Mouse (Mus musculus) T-cell, adult 2 months (primary cell): ENCODE results near the gene Sin3b.
"Not testable (repeated sequence)": the region's sequence is repeated elsewhere in the genome, so short reads cannot be mapped to it uniquely, and the experiment has no call there.

ENCODE experiments used
- DNase-seq: peaks from one replicate; pipeline ENCODE4 v3.0.0; 2022; ENCODE audit warnings: low spot score

The Sin3b gene

DNA sequence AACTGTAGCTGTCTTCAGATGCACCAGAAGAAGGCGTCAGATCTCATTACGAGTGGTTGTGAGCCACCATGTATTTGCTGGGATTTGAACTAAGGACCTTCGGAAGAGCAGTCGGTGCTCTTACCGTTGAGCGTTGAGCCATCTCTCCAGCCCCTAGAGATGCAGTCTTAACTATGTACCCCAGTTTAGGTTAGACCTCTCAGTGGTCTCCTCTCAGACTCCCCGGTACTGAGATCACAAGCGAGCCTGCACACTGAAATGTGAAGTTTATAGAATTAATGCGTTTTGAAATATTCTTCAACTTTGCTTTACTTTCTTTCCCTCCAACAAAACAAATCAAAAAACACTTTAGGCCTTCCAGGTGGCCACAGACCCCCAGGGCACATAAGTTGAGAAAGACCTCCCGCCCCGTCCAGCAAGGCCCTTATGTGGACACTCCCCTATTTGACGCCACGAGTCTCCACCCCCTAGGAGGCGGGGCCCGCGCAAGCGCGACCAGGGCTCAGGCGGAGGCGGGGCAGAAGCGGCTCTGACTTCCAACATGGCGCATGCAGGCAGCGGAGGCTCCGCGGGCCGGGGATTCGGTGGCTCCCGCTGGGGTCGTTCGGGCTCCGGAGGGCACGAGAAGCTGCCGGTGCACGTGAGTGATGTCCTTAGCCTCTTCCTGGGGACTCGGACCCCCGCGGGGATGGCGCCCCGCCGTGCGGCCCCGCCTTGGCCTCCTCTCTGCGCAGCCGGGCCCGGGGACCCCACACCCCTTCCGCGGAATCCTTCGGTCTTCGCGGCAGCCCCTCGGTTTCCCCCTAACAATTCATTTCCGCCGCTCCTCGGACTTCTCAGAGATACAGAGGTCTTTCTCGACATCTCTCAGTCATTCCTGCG lies at the start of gene Sin3b:
Gene Sin3b, plus strand, starts transcription at position 517 of the 882 bp plus-strand sequence.
- DNase-seq: peak; percentile 93

DNA sequence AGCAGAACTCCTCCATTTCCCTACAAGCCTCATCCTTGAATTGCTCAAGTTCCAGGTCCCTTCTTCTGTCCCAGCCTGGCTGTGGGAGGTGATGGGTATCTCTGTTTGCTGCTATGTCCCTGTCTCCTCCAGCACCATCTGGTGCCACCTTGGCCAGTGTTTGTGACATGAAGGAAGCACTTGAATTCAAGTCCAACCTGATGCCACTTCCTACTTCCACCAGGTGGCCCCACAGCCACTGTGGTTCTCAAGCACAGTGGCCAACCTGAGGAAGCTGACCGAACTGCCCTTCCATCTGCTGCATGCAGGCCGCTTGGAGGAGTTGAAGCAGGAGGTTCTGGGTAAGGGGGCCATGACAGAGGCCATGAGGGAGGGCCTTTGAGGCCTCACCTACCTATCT lies 48.9 kb upstream of the Sin3b start:
- no peak for DNase-seq

DNA sequence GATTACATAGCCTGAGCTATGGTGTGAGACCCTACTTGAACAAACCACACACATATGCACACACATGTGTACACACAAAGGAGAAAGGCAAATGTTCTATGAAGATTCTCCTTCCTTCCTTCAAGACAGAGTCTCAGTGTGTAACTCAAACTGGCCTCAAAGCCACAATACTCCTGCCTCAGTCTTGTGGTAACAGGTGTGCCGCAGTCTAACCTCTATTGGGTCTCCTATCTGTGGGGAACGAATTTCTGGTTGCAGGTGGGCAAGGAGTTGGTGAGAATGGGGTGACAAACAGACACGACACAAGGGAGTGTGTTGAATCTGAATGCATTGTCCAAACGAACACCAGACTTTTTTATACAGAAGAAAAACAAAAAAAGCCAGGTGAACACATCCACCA lies 46.6 kb upstream of the Sin3b start:
- DNase-seq: no peak

DNA sequence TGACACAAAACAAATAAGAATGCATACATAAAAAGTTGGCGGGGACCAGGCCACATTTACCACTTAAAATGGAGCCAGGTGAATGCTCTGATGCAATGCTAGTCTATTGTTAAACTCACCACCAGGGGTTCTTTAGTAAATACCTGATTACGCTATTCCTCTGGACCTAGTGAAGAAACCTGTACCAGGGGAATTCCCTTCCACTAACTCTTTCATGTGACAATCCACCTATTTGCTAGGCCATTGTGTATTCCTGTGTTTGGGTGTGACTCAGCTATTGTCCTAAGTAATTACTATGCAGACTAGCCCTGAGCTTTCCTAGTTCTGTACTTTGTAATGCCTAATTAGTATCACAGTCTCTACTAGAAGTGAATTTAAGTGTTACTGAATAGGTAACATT lies 46.2 kb upstream of the Sin3b start:
- not testable (repeated sequence) for DNase-seq

DNA sequence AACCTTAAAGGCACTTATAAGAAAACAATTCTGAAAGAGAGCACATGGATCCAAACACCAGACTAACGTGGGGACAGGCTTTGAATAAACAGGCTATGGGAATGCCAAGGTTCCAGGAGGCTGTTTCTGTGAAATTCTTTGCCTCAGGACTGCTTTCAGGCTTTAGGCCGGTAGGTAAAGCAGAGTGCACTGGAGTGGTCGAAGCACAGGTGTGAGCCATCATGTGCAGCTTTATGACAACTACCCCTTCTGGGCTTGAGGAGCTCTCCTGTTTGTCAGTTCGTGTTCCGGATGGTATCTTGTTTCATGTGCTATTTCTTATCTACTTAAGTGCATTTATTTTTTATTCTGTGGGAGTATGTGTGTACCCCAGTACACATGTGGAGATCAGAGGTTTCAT lies 45.8 kb upstream of the Sin3b start:
- DNase-seq: no peak

DNA sequence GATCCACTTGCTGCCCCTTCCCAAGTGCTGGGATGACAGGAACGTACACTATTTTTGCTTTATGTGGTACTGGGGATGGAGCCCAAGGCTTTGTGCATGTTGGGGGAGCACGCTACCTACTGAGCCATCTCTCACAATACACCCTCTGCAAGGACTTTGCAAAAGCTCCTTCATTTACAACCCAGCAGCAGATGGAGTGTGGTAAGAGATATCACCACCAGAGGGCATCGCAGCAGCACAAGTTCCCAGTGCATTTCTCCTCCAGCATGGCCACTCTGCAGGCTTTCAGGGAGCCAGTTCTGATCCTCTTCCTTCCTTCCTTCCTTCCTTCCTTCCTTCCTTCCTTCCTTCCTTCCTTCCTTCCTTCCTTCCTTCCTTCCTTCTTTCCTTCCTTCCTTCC lies 43.0 kb upstream of the Sin3b start:
- DNase-seq: peak; percentile 39

DNA sequence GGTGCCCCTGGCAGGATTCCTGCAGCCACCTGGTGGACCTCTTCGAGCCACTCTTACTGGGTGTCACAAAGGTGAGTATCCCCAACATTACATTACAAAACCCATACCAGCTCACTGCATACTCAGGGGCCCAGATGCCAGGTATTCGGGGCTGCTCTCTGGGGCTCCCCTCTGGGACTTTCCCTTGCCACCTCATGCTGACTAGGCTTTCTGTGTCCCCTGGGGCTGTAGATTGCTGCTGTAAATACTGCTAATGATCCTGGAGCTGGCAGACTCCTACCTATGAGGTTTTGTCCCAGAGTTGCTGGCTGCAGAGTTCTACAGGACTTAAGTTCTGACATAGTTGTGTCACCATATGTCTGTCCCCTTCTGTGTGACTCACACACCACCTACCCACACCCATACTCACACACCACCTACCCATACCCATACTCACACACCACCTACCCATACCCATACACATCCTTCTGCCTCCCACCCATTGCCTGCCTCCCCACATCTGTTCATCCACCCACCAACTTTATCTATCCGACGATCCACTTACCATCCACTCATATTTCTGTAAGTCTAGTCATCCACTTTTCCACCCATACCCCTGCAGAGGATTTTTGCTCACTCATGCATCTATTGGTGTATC lies 40.9 kb upstream of the Sin3b start:
- DNase-seq: no peak

DNA sequence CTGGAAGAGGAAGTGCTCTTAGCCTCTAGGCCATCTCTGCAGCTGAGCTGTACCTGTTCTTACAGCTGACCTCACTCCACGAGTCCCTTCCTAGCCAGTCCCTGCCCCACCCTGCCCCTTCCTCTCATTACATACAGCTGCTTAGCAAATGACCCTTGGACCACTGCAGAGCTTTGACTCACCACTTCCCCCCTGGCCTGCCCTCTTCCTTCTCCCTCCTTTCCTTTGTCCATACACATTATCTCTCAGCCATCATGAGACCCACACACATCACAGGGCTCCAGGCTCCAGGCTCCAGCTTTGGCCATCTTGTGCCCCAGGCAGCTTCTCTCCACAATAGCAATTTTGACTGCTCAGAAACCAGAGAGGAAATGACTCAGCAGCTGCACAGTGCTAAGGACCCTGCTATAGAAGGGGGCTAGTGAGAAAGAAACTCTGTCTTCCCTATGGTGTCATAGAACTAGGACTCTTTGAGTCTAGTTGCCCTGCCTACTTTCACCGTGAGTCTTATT lies 40.0 kb upstream of the Sin3b start:
- DNase-seq: no peak

DNA sequence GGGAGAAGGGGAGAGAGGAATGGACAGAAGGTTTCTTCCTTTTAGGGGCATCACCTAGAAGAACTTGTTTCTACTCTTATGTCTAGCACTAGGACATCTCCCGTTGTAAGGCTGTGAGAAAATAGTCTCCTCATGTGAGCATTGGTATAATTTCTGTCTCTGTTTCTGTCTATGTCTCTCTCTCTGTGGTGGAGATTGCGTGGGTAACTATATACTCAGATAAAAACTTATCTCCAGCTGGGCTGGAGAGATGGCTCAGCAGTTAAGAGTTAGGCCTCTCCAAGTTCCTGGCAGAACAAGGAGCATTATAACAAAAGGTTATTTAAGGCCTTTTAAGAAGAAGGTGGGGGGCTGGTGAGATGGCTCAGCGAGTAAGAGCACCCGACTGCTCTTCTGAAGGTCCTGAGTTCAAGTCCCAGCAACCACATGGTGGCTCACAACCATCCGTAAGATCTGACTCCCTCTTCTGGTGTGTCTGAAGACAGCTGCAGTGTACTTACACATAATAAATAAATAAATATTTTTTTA lies 39.4 kb upstream of the Sin3b start:
- not testable (repeated sequence) for DNase-seq

DNA sequence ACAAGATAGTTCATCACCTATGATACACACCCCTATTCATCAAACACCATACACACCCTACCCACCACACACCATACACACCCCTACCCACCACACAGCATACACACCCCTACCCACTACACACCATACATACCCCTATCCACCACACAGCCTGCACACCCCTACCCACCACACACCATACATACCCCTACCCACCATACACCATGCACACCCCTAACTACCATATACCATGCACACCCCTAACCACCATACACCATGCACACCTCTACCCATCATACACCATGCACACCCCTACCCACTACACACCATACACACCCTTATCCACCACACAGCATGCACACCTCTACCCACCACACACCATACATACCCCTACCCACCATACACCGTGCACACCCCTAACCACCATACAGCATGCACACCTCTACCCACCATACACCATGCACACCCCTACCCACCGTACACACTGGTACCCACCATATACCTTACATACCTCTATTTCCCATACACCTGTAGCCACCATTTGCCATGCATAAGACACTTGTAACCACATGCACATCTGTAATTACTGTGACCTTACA lies 24.6 kb upstream of the Sin3b start:
- no peak for DNase-seq

DNA sequence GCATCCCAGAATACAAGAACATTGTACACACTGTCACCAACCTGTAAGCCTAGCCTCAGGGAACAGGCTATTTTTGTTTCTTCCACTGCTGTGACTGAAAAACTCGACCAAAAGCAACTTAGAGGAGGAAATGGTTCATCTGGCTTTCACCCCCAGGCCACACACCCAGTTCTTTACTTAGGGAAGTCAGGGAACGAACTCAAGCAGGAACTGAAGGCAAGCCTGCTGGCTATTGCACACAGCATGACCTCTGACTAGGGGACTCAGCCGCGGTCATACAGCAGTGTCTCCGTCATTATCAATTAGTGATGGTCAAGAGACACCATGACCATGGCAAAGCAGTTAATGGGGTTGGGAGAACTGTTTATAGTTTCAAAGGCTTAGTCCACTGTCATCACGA lies 10.5 kb upstream of the Sin3b start:
- no peak for DNase-seq

DNA sequence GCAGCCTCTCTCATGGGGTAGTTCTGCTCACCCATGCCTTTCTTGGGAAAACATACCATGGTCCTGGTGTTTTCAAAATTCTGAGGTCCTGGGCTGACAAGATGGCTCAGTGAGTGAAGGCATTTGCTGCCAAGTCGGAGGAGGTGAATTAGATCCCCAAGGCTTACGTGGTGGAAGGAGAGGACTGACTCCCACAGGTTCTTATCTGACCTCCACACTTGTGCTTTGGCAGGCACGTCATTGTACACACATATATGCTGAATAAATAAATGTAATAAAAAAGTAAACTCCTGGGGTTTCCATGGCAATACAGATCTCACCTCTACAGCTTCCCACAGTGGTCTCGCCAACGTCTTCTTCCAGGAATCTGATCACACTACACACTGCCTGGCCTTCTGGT lies 6.5 kb upstream of the Sin3b start:
- no peak for DNase-seq

DNA sequence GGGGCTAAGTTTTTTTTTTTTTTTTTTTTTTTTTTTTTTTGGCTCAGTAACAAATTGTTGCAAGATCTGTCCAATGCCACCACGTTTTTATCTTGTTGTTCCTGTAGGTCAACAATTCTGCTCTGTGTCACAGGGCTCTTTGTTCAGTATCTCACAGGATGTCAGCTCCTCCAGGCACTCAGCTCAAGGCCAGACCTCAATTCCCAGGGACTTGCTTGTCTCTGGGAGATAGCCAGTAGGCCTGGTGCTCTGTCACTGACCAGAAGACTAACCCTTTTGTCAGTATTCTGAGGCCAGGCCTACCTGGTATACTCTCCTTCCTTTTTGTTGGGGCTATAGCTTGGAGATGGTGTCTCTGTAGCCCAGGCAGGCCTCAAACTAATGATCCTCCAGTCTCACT lies 2.5 kb upstream of the Sin3b start:
- DNase-seq: no peak

DNA sequence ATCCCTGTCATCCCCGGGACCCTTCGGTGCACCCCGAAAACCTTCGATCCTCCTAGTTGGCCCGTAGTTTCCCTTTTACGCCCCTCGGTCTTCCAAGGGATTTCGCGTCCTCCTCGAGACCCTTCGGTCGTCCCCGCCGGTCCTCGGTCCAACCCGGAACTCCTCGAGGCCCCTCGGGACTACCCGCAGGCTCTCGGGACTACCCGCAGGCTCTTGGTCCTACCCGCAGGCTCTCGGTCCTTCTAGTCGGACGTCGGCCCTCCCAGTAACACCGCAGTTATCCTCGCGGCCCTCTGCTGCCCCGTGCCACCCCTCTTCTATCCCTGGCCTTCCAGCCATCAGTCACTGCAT lies 541 bp downstream of the Sin3b start:
- no peak for DNase-seq

DNA sequence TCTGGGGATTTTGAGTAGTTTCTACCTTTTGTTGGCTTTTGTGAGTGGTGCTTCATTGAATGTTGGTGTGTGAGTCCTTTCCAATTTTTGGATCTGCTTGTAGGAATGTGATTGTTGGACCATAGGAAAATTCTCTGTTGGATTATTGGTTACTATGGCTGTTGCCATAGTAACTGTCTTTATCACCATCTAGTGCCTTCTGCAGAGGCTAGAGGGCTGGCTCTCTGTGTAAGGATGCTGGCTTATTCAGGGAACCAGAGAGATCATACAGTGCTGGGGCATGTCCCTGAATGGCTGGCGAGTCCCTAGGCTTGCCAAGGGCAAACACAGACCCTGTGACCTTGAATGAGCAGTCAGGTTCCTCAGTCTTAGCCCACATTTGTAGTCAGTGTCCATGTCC lies 5.6 kb downstream of the Sin3b start:
- no peak for DNase-seq

DNA sequence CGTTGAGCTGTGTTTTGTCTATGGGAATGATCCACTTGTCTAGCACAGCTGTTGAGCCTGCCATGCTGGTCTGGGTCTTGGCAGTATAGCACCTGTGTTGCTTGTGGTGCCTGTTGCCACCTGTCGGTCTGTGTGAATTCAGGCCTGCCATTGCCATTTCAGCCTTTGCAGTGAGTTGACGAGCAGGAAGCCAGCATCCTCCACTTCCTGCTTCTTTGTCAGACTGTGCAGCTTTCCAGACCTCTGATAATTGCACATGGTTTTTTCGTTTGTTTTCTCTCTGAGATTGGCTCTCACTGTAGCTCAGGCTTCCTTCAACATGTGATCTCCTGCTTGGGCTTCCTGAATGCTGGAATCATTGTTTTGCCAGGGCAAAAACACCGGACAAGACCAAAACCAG lies 11.9 kb downstream of the Sin3b start:
- DNase-seq: peak; percentile 45

DNA sequence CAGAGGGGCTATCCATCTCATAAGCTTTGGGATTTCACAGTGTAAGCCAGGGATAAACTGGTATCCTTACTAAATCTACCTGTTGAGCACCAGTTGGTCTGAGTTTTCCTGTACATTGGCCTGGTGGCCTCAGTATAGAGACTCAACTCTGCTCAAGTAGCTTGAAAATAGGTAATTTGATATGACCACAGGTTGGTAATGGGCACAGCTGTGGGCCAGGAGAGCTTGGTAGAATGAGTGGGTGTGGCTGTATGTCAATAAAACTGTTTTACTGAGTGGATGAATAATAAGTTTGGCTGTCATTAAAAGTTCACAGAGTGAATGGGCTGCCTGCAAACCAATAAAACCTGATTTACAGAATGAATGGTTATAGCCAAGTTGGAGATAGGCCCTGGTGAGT lies 13.8 kb downstream of the Sin3b start:
- DNase-seq: no peak

DNA sequence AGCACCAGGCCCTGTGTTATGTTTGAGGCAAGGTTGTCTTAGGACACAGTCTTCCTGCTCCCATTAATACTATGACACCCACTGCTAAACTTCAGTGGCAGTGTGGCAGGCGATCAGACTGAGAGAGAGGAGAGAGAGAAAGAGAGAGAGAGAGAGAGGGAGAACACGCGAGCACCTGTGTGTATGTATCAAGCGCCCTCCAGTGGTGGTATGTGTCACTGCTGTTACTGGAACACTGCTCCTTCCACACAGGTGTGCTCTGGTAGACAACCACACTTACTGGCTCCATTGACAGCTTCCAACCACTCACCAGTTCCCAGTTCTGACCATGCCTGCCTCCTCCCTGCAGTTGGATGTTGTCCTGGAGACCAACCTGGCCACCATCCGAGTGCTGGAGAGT lies 23.0 kb downstream of the Sin3b start:
- peak; percentile 38 for DNase-seq

DNA sequence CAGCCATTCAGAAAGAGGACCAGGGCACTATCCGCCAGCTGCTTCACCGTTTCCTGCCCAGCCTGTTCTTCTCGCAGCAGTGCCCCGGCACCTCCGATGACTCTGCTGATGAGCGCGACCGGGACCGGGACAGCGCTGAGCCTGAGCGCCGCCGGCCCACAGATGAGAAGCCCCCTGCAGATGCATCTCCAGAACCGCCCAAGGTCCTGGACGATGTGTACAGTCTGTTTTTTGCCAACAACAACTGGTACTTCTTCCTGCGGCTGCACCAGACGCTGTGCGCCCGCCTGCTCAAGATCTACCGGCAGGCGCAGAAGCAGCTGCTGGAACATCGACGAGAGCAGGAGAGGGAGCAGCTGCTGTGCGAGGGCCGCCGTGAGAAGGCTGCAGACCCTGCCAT lies 26.8 kb downstream of the Sin3b start:
- DNase-seq: no peak

DNA sequence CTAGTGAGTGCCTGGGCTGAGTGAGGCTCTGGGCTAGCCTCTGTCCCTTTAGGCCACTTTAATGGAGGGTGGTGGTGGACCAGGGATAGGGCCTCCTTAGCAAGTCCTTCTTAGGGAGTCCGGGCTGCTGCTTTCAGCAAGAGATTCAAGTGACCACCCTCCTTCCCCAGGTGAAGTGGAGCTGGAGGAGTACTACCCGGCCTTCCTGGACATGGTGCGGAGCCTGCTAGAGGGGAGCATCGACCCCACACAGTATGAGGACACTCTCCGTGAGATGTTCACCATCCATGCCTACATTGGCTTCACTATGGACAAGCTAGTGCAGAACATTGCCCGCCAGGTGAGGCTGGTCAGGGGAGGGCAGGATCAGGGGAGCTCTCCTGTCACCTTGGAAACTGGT lies 27.2 kb downstream of the Sin3b start:
- no peak for DNase-seq

DNA sequence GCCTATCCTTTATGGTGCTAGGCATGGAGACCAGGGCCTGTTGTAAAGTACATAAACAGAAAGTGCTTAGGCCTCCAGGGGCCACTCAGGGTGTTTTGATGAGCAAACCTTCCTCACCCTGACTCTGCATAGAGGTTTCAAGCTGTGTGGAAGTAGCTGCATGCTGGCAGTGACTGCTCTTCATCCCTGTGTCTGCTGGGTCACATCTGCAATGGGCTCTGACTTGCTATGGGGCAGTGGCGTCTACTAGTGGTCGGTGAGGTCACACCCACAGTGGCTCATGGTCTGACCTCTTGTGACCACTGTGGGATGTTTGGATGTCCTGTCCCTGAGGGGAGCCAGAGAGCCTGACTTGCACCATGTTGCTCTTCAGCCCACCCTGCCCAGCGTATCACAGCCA lies 28.0 kb downstream of the Sin3b start:
- DNase-seq: no peak

DNA sequence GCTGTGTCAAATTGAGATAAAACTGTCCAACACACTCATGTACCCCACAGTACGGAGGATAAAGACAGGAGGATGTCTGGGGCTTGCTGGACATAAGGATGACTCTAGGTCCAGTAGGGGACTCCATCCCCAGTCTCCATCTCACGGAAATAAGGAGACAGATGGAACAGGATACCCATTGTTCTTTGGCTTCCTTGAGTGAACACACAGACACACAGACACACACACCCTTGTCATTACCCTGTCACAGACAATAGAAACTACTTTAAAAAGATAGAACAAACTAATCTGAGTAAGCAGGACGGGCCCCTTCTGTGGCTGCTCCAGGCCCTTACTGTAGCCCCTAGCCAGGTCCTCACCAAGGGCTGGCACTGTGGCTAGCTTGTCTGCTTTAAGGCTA lies 29.2 kb downstream of the Sin3b start:
- no peak for DNase-seq

DNA sequence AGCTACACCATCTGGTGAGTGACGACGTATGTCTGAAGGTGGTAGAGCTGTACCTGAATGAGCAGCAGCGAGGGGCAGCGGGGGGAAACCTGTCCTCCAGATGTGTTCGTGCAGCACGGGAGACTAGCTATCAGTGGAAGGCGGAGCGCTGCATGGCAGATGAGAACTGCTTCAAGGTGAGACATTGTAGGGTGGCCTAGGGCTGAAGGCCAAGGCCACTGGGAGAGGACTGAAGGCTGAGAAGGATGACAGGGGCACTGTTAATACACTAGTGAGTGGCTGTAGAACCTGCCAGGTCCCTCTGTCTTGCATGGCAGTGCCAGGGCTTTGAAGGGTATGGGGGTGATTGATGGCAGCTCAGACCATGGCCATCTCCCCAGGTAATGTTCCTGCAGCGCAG lies 30.1 kb downstream of the Sin3b start:
- DNase-seq: no peak
